Mouse (Mus musculus) hindbrain, embryonic 11.5 days (tissue): ENCODE measurements at regions not wholly inside any gene's neighbourhood (a gene's known extent, or its start where the extent isn't known, plus 50 kb on each side); places are given as distances from the start of the nearest gene placed in this dataset.

Experiments
- ATAC-seq: fragments of 200-750 bp; cut with Nextera tagmentation; 2 replicates; pipeline ENCODE4 v1.8.0; 2017; ENCODE audit warnings: mild to moderate bottlenecking, moderate TSS enrichment, moderate library complexity; ENCODE audit not compliant: low FRiP score
- DNase-seq: peaks from one replicate; pipeline ENCODE4 v3.0.0-alpha.2; 2015; ENCODE audit warnings: low spot score
- H3K27ac ChIP-seq: fragments of 300-500 bp; sonication (generic); 2 replicates; pipeline ENCODE4 v1.5.1; 2014; ENCODE audit warnings: mild to moderate bottlenecking, low read depth, low read length
- H3K27me3 ChIP-seq: fragments of 300-500 bp; sonication (generic); 2 replicates; pipeline ENCODE4 v1.6.1; 2014; ENCODE audit warnings: mild to moderate bottlenecking, low read length, moderate library complexity, mixed read lengths; ENCODE audit not compliant: control insufficient read depth, insufficient read depth
- H3K36me3 ChIP-seq: fragments of 300-500 bp; sonication (generic); 2 replicates; pipeline ENCODE4 v1.6.1; 2014; ENCODE audit warnings: mild to moderate bottlenecking, low read length, moderate library complexity, mixed read lengths; ENCODE audit not compliant: control insufficient read depth, insufficient read depth
- H3K4me1 ChIP-seq: fragments of 300-500 bp; sonication (generic); replicated peaks from 2 replicates; pipeline ENCODE4 v1.6.1; 2014; ENCODE audit warnings: low read length, mixed read lengths; ENCODE audit not compliant: control insufficient read depth, insufficient read depth
- H3K4me2 ChIP-seq: fragments of 300-500 bp; sonication (generic); replicated peaks from 2 replicates; pipeline ENCODE4 v1.6.1; 2014; ENCODE audit warnings: mild to moderate bottlenecking, low read depth, low read length
- H3K4me3 ChIP-seq: fragments of 300-500 bp; sonication (generic); 2 replicates; pipeline ENCODE4 v1.5.1; 2014; ENCODE audit warnings: low read depth, low read length
- H3K9ac ChIP-seq: fragments of 300-500 bp; sonication (generic); 2 replicates; pipeline ENCODE4 v1.6.1; 2014; ENCODE audit warnings: low read depth, low read length
- H3K9me3 ChIP-seq: fragments of 300-500 bp; sonication (generic); 2 replicates; pipeline ENCODE4 v1.6.1; 2016; ENCODE audit warnings: low read length; ENCODE audit not compliant: control insufficient read depth
- WGBS: fragments of 180-500 bp; shearing (Covaris S2); extraction: QIAGEN DNeasy Blood & Tissue Kit; methylation state at CpG from one replicate; pipeline ENCODE4 v1.1.7; 2014; 5-methylcytosine and 5-hydroxymethylcytosine counted together

DNA sequence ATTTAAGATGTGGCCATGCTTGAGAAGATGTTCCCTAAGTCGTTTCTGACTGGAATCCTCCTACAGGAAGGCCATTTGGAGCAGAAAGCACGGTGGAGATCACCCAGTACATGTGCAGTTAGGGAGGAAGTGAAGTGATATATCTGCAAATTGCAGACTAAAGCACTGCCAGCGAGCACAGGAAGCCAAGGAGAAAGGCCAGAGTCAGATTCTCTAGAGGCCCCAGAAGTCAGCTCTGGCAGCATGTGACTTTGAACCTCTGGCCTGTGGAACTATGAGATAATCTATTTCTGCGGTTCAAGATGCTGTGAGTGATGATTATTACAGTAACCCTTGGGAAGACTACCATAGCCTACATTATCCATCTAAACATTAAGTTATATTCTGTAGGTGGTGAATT, 186.8 kb upstream of the Gm11114 start:
- Histone ChIP-seq H3K27me3 (no peaks in the 10 kb centered on the region), H3K36me3 (no peaks in the 10 kb centered on the region), H3K9ac (no peak overlapping the region), H3K4me2 (no peak overlapping the region), H3K27ac (no peak overlapping the region), H3K4me1 (no peaks in the 10 kb centered on the region), H3K9me3 (no peaks in the 10 kb centered on the region), H3K4me3 (no peak overlapping the region)
- ATAC-seq (no peak), DNase-seq (no peak)
- 78% methylated on average over 4 of the region's 4 CpGs for WGBS

DNA sequence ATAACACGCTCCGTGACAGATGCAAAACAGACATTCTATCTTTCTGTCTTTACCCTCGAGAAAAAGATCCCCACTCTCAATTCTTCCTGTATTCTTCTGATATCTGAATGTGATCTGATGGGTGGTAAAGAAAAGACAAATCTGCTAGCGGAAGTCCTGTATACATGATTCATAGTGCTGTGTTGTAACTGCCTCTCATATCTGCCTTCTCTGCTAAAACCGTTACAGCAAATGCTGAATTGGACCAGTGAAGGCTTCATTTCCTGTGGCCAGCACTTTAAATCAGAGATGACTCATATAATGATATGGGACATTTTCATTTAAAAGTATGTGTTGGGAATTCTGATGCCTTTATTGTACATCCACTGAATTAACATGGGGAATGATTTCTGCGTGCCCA, 186.0 kb upstream of the Gm11114 start:
- no peaks in the 10 kb centered on the region for H3K4me1 ChIP-seq
- ATAC-seq (no peak), DNase-seq (no peak)
- 90% methylated on average over 6 of the region's 6 CpGs for WGBS
- H3K9me3 ChIP-seq, result no peaks in the 10 kb centered on the region
- H3K4me3 ChIP-seq, result no peak overlapping the region
- H3K9ac ChIP-seq, result no peak overlapping the region
- no peaks in the 10 kb centered on the region for H3K27me3 ChIP-seq
- H3K27ac ChIP-seq, result no peak overlapping the region
- no peak overlapping the region for H3K4me2 ChIP-seq
- no peaks in the 10 kb centered on the region for H3K36me3 ChIP-seq

DNA sequence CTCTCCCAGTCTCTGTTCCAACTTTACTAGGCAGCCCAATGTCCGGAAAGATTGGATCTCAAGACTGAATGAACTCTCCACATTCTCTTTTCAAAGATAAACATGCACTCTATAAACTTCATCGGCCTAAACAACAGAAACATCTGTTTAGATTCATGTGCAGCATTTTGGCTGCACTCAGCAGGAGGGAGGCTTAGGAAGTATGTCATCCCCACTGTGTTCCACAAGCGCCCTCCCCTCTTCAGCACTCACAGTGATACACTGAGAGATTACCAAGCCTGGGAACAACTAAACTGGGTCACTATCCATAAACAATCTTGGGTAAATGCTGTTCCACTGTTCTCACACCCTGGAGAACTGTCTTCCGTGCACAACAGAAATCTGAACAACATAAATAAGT, 185.5 kb upstream of the Gm11114 start:
- no peaks in the 10 kb centered on the region for H3K4me1 ChIP-seq
- H3K9me3 ChIP-seq, result no peaks in the 10 kb centered on the region
- H3K4me2 ChIP-seq, result no peak overlapping the region
- H3K27me3 ChIP-seq, result no peaks in the 10 kb centered on the region
- no peaks in the 10 kb centered on the region for H3K36me3 ChIP-seq
- WGBS, result 77% methylated on average over 4 of the region's 4 CpGs
- H3K9ac ChIP-seq, result no peak overlapping the region
- no peak overlapping the region for H3K4me3 ChIP-seq
- DNase-seq (no peak), ATAC-seq (no peak)
- H3K27ac ChIP-seq, result no peak overlapping the region

DNA sequence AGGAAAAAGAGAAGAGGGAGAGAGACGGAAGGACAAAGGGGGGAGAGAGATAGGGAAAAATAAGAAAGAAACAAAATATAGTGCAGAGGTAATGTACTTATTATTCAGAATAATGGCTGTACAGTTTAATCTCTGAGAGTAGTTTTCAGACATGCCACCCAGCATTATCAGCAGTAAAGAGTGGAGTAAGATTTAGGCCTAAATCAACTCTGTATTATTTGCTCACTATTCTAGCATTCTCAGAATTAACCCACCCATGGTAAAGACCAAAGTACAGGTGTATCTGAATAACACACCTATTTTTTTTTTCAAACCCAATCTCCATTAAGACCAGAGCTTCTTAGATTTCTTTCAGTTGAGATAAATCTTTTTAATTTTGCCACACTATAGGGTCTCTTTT, 177.7 kb upstream of the Gm11114 start:
- ATAC-seq (no peak), DNase-seq (no peak)
- H3K27ac ChIP-seq, result no peak overlapping the region
- no peak overlapping the region for H3K9ac ChIP-seq
- no peak overlapping the region for H3K4me2 ChIP-seq
- no peaks in the 10 kb centered on the region for H3K9me3 ChIP-seq
- 86% methylated on average over 1 of the region's 1 CpGs for WGBS
- H3K4me1 ChIP-seq, result no peaks in the 10 kb centered on the region
- H3K27me3 ChIP-seq, result no peaks in the 10 kb centered on the region
- no peak overlapping the region for H3K4me3 ChIP-seq
- no peaks in the 10 kb centered on the region for H3K36me3 ChIP-seq

DNA sequence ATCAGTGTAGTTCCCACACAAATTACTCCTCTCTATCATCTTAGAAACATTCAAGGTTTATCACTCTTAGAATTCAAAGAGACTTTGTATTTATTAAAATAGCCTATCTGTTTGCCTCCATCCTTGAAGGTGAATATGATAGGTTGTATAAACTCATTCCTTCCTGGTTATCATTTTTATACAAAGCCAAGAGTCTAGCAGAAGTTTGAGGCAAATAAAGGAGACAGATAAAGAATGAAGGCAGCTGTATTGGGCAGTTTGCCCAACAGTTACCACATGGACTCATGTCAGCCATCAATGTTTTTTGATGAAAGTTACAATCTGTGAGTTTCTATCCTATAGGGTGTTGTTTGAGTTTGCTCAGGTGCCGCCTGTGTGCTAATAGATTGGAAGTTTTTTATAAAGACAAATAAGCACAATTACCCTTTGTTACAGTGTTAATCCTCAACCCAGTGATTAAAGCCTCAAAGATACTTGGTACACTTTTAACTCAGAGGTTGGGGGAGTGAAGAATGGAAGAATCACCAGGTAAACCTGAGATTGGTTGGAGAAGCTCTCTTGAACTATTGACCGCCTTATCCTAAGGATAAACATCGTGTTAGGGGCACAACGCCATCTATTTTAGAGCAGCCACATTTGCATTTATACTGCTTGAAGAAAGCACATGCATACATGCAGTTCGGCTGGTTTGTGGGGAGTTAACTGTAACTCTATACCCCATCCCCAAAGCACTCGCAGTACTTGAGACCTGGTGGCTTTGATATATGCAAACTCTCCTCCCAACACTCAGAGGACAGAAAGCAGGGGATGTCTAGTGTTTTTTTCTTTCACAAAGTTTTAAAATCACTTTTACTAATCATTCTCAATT, 175.6 kb upstream of the Gm11114 start:
- no peaks in the 10 kb centered on the region for H3K36me3 ChIP-seq
- WGBS, result 83% methylated on average over 6 of the region's 6 CpGs
- no peaks in the 10 kb centered on the region for H3K27me3 ChIP-seq
- ATAC-seq (no peak), DNase-seq (no peak)
- H3K9me3 ChIP-seq, result no peaks in the 10 kb centered on the region
- no peaks in the 10 kb centered on the region for H3K4me1 ChIP-seq
- no peak overlapping the region for H3K27ac ChIP-seq
- no peak overlapping the region for H3K4me2 ChIP-seq
- no peak overlapping the region for H3K4me3 ChIP-seq
- H3K9ac ChIP-seq, result no peak overlapping the region

DNA sequence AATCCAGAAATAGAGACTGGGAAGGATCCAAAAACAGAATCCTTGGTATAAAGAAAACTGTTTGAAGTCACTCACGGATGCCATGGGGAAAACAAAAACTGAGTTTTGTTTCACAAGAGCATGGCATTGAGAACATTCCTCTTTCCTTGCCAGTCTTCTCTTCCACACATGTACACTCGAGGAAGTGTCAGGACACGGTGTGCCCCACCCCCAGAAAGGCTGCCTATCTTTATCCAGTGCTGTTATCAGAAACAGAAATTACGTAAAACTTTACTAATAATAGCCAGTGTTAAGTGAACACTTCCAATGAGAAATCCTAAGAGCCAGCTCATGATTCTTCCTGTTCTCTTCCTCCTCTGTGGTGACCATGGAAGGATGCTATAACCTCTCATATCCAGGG, 172.7 kb upstream of the Gm11114 start:
- DNase-seq (no peak), ATAC-seq (no peak)
- Histone ChIP-seq H3K4me2 (no peak overlapping the region), H3K9me3 (no peaks in the 10 kb centered on the region), H3K27me3 (no peaks in the 10 kb centered on the region), H3K36me3 (no peaks in the 10 kb centered on the region), H3K27ac (no peak overlapping the region), H3K4me1 (no peaks in the 10 kb centered on the region), H3K9ac (no peak overlapping the region), H3K4me3 (no peak overlapping the region)
- WGBS, result 90% methylated on average over 4 of the region's 4 CpGs

DNA sequence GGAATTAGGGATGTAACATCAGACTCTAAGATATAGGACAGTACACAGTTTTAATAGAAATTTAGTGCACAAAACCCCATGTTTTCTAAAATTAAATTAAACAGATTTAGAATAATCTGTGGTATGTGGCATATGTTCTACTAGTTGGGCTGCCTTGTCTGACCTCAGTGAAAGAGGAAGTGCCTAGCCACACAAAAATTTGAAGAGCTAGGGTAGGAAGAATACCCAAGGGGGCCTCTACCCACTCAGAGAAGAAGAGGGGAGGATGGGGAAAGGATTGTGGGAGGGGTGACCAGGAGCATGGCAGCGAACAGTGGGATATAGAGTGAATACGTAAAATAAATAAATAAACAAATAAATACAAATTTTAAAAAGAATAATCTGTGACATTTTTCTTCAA, 168.2 kb upstream of the Gm11114 start:
- no peaks in the 10 kb centered on the region for H3K9me3 ChIP-seq
- H3K27ac ChIP-seq, result no peak overlapping the region
- 95% methylated on average over 2 of the region's 2 CpGs for WGBS
- H3K27me3 ChIP-seq, result no peaks in the 10 kb centered on the region
- ATAC-seq (no peak), DNase-seq (no peak)
- H3K36me3 ChIP-seq, result no peaks in the 10 kb centered on the region
- H3K4me3 ChIP-seq, result no peak overlapping the region
- no peak overlapping the region for H3K9ac ChIP-seq
- H3K4me1 ChIP-seq, result no peaks in the 10 kb centered on the region
- no peak overlapping the region for H3K4me2 ChIP-seq

DNA sequence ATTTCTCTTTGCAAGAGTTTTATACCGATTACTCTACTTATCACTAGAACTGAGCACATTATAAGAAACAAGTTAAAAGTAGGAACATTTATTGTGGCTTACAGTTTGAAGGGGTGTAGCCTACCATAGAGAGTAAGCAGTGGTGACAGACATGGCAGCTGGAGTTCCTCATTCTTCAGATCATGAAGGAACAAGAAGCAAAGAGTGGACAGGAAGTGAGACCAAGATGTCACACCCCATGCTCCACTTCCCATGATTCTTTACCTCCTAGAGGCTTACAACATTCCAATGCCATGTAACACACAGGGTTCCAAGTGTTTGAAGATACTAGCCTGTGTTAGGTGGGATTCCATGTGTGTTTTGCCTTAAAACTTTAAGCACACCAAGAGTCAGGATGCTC, 146.9 kb upstream of the Gm11114 start:
- Histone ChIP-seq H3K27me3 (no peaks in the 10 kb centered on the region), H3K4me2 (no peak overlapping the region), H3K36me3 (no peaks in the 10 kb centered on the region), H3K9ac (no peak overlapping the region), H3K9me3 (no peaks in the 10 kb centered on the region), H3K27ac (no peak overlapping the region), H3K4me1 (no peaks in the 10 kb centered on the region), H3K4me3 (no peak overlapping the region)
- WGBS, result 97% methylated on average over 1 of the region's 1 CpGs
- DNase-seq (no peak), ATAC-seq (no peak)

DNA sequence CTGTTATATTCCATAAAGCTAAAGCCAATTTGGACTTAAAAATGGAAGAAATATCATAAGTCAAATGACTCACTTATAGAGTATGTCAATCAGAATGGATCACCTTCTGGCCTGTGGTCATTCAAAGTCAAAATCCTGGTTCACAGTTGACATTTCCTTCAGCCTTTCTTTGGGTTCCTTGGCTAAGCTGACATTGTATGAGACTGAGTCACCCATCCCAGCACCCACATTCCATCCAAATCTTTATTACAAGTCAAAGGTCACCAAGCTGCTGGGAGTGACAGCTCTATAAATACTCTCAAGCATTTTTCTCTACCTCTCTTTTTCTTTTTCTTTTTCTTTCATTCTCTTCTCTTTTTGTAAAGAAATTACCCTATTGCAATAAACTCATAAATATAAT, 145.3 kb upstream of the Gm11114 start:
- DNase-seq (no peak), ATAC-seq (no peak)
- no peak overlapping the region for H3K27ac ChIP-seq

More for the DNA sequence above, 145.3 kb upstream of the Gm11114 start:
- no peaks in the 10 kb centered on the region for H3K36me3 ChIP-seq
- no peak overlapping the region for H3K4me2 ChIP-seq
- H3K9me3 ChIP-seq, result no peaks in the 10 kb centered on the region
- H3K27me3 ChIP-seq, result no peaks in the 10 kb centered on the region
- H3K4me3 ChIP-seq, result no peak overlapping the region
- no peaks in the 10 kb centered on the region for H3K4me1 ChIP-seq
- no peak overlapping the region for H3K9ac ChIP-seq
